Mouse (Mus musculus) brain, adult 2 months (tissue): ENCODE data around the gene Sufu.

Experiments
- DNase-seq: peaks from one replicate; pipeline ENCODE4 v3.0.0; 2011; ENCODE audit warnings: low read depth, low spot score

Gene Sufu

GRCm38 (mm10) chr19:46429250-46429649 lies 32.6 kb downstream of the Sufu start:
- DNase-seq = no peak

- DNase-seq = no peak
These were observed 37.0 kb downstream of the Sufu start for GRCm38 (mm10) chr19:46433712-46434111.

GRCm38 (mm10) chr19:46434148-46434547 lies 37.5 kb downstream of the Sufu start:
- no peak for DNase-seq

GRCm38 (mm10) chr19:46434591-46434990 lies 37.9 kb downstream of the Sufu start:
- DNase-seq = no peak

- no peak for DNase-seq
These were observed 38.8 kb downstream of the Sufu start for GRCm38 (mm10) chr19:46435492-46435891.

GRCm38 (mm10) chr19:46443509-46443908 lies 46.8 kb downstream of the Sufu start:
- no peak for DNase-seq

GRCm38 (mm10) chr19:46444209-46444608 lies 47.5 kb downstream of the Sufu start:
- peak; percentile 95 for DNase-seq

GRCm38 (mm10) chr19:46445641-46446040 lies 48.9 kb downstream of the Sufu start:
- no peak for DNase-seq

- no peak for DNase-seq
These were observed 49.8 kb downstream of the Sufu start for GRCm38 (mm10) chr19:46446436-46447020.

GRCm38 (mm10) chr19:46447110-46447509 lies 50.4 kb downstream of the Sufu start:
- peak; percentile 58 for DNase-seq

GRCm38 (mm10) chr19:46447911-46448310 lies 51.2 kb downstream of the Sufu start:
- no peak for DNase-seq

- DNase-seq = no peak
These were observed 52.7 kb downstream of the Sufu start for GRCm38 (mm10) chr19:46449261-46450005.

- peak; percentile 78 for DNase-seq
These were observed 55.5 kb downstream of the Sufu start for GRCm38 (mm10) chr19:46452052-46452827.

GRCm38 (mm10) chr19:46452916-46453315 lies 56.2 kb downstream of the Sufu start:
- DNase-seq = no peak

GRCm38 (mm10) chr19:46454126-46454880 lies 57.6 kb downstream of the Sufu start:
- DNase-seq = no peak

GRCm38 (mm10) chr19:46455032-46455431 lies 58.3 kb downstream of the Sufu start:
- DNase-seq = no peak

GRCm38 (mm10) chr19:46455556-46455955 lies 58.9 kb downstream of the Sufu start:
- no peak for DNase-seq

GRCm38 (mm10) chr19:46456018-46456735 lies 59.5 kb downstream of the Sufu start:
- DNase-seq = peak; percentile 37

- DNase-seq = no peak
These were observed 61.1 kb downstream of the Sufu start for GRCm38 (mm10) chr19:46457798-46458197.

- DNase-seq = no peak
These were observed 62.6 kb downstream of the Sufu start for GRCm38 (mm10) chr19:46459256-46459655.

- no peak for DNase-seq
These were observed 63.2 kb downstream of the Sufu start for GRCm38 (mm10) chr19:46459889-46460288.
